ENCODE assay signal across 8 mouse cellular contexts in genomic region chr5:15933581-15934375, GRCm38 (mm10). TPM values are rescaled to one million over a fixed set of nuclear protein-coding genes. Genes with fewer than 3 reads are reported as not detected.
DNase-seq lines count a peak whose midpoint lies in the region; ATAC-seq and TF ChIP-seq lines count a peak whose summit lies in the region.

No protein-coding gene starts in this region.

- no peaks in the 10 kb centered on the region for H3K9me3 ChIP-seq in hindbrain, postnatal 0 days (ENCODE audit: low read length)
- no peaks in the 10 kb centered on the region for H3K9me3 ChIP-seq in lung, embryonic 15.5 days

- TF ChIP-seq CTCF in embryonic fibroblast, embryonic 13.5 days (IDR thresholded peaks at IDR 0.05; ENCODE audit: borderline replicate concordance, insufficient read depth, low read length): no peak
- no peak for TF ChIP-seq CTCF in hindbrain, postnatal 0 days (IDR thresholded peaks at IDR 0.05; ENCODE audit: low read depth)

- peak; percentile 38 for ATAC-seq in hindbrain, postnatal 0 days
- ATAC-seq in lung, embryonic 15.5 days (ENCODE audit: borderline replicate concordance, extremely low read depth, low FRiP score, low TSS enrichment): peak; percentile 21; the same call in 1 of the 2 replicates
- no peak for ATAC-seq in monocyte, adult 5-6 weeks (replicated peaks; ENCODE audit: insufficient number of reproducible peaks, low FRiP score, low TSS enrichment, poor library complexity, severe bottlenecking)

- TF ChIP-seq POLR2A in embryonic fibroblast, embryonic 13.5 days (IDR thresholded peaks at IDR 0.05; ENCODE audit: low read depth, low read length): no peak

- 4% methylated on average over 17 of the region's 17 CpGs for WGBS in hindbrain, postnatal 0 days
- WGBS in lung, embryonic 15.5 days: 10% methylated on average over 17 of the region's 17 CpGs

- H3K4me3 ChIP-seq in embryonic fibroblast, embryonic 13.5 days (ENCODE audit: insufficient read depth, low read length): peak overlapping the region; percentile 51
- H3K4me3 ChIP-seq in hindbrain, postnatal 0 days (ENCODE audit: low read length): peak overlapping the region; percentile 67
- peak overlapping the region; percentile 70 for H3K4me3 ChIP-seq in lung, embryonic 15.5 days

- peak; percentile 26 for DNase-seq in adrenal gland, adult 8-10 months
- DNase-seq in adrenal gland, adult (ENCODE audit: inconsistent age in 2 of 2, low spot score in 1 of 2): no peak
- DNase-seq in Muller cell, postnatal 12 days (ENCODE audit: inconsistent ontology term): peak; percentile 8
- peak; percentile 62 for DNase-seq in hindbrain, postnatal 0 days (ENCODE audit: low spot score)
- DNase-seq in right cerebral cortex, postnatal 36 days (ENCODE audit: low spot score in 2 of 2): peak; percentile 31 to 36

- H3K9ac ChIP-seq in hindbrain, postnatal 0 days (replicated peaks; ENCODE audit: low read length): peak overlapping the region; percentile 81
- peak overlapping the region; percentile 71 for H3K9ac ChIP-seq in lung, embryonic 15.5 days

- H3K27me3 ChIP-seq in hindbrain, postnatal 0 days (ENCODE audit: insufficient read depth, low read length): peaks cover 12% of the 10 kb centered on the region; the same call in 1 of the 2 replicates
- H3K27me3 ChIP-seq in lung, embryonic 15.5 days: peaks cover 11% of the 10 kb centered on the region; the same call in 1 of the 2 replicates

- H3K27ac ChIP-seq in embryonic fibroblast, embryonic 13.5 days (ENCODE audit: insufficient read depth, low read length): no peak overlapping the region
- peak overlapping the region; percentile 95 for H3K27ac ChIP-seq in hindbrain, postnatal 0 days
- peak overlapping the region; percentile 81 for H3K27ac ChIP-seq in lung, embryonic 15.5 days

- H3K36me3 ChIP-seq in hindbrain, postnatal 0 days (ENCODE audit: insufficient read depth, low read length): no peaks in the 10 kb centered on the region
- H3K36me3 ChIP-seq in lung, embryonic 15.5 days: no peaks in the 10 kb centered on the region

- no peaks in the 10 kb centered on the region for H3K4me1 ChIP-seq in embryonic fibroblast, embryonic 13.5 days (ENCODE audit: control insufficient read depth, insufficient read depth, low read length)
- peaks cover 8% of the 10 kb centered on the region; the same call in 1 of the 2 replicates for H3K4me1 ChIP-seq in hindbrain, postnatal 0 days (ENCODE audit: insufficient read depth, low read length)
- H3K4me1 ChIP-seq in lung, embryonic 15.5 days: peaks cover 14% of the 10 kb centered on the region; the same call in 1 of the 2 replicates

- H3K4me2 ChIP-seq in hindbrain, postnatal 0 days (ENCODE audit: low read depth, low read length): peak overlapping the region; percentile 65
- peak overlapping the region; percentile 84 for H3K4me2 ChIP-seq in lung, embryonic 15.5 days

RNA-seq across cellular contexts. Expression of gene Cacna2d1, which starts 0.7 kb away (rescaled TPM):
- 100 to 1,000 TPM; 114 to 218 (median 141) TPM for total RNA-seq in adrenal gland, adult 8-10 months (2022)
- 49.3 and 55.7 TPM in 2 replicates for polyA plus RNA-seq in embryonic fibroblast, embryonic 13.5 days (2011; ENCODE audit: insufficient read length, low read depth, missing spikeins)
- 58.8 and 67.6 TPM in 2 replicates for total RNA-seq in hindbrain, postnatal 0 days (2014; rRNA removed)
- 36.3 and 36.5 TPM in 2 replicates for polyA plus RNA-seq in hindbrain, postnatal 0 days (2015; fragmentation: Nextera tagmentation; extraction: Ambion mirVana)
- polyA plus RNA-seq in lung, embryonic 15.5 days (2015; fragmentation: Nextera tagmentation; extraction: Ambion mirVana): 11.0 and 11.5 TPM in 2 replicates
- total RNA-seq in monocyte, adult 5-6 weeks (2017): not detected in 3 replicates

Comparison
In these comparisons a context has a peak if more than half of its experiments do, and no peak if none do; other contexts are left out.
1. DNase-seq: peak in adrenal gland, adult 8-10 months (single experiment), Muller cell, postnatal 12 days (single experiment), hindbrain, postnatal 0 days (single experiment) and right cerebral cortex, postnatal 36 days (2 of 2); none in adrenal gland, adult (0 of 2).
2. RNA of gene Cacna2d1, which starts 0.7 kb away (total RNA-seq): 114 to 218 TPM in adrenal gland, adult 8-10 months and 58.8 to 67.6 TPM in hindbrain, postnatal 0 days; not detected in monocyte, adult 5-6 weeks; every median in the first group is over 10 times any median in the second.
3. Peak in every context shown above with its lines, with median percentiles within 50 percentile points of each other: H3K4me3 ChIP-seq.